16 mouse cellular contexts compared by ENCODE assay signal in genomic region chr10:84584451-84585293, GRCm38 (mm10). TPM values are rescaled to one million over a fixed set of nuclear protein-coding genes. Genes with fewer than 3 reads are reported as not detected.
DNase-seq lines count a peak whose midpoint lies in the region; ATAC-seq and TF ChIP-seq lines count a peak whose summit lies in the region.
"Had no signal": no experiment of that assay in that cellular context is flagged by ENCODE, and none has a peak within 500 bp of the region (broad histone marks: within the 10 kb centered on the region; RNA-seq: fewer than 3 reads in every experiment).

No protein-coding gene starts in this region.

- no peak overlapping the region for H3K4me3 ChIP-seq in thymus, adult 2 months (ENCODE audit: control insufficient read depth, insufficient read depth, low read length)
- H3K4me3 ChIP-seq: embryonic facial prominence, embryonic 15.5 days; limb, embryonic 13.5 days; megakaryocyte, embryonic 14.5 days; neural tube, embryonic 13.5 days had no signal

- TF ChIP-seq CTCF in thymus, adult 2 months (IDR thresholded peaks at IDR 0.05; ENCODE audit: borderline replicate concordance, control insufficient read depth, extremely low read depth, insufficient read depth, low read length, poor library complexity) = no peak

- H3K4me1 ChIP-seq in thymus, adult 2 months (replicated peaks; ENCODE audit: control insufficient read depth, insufficient read depth, low read length) = peaks cover 9% of the 10 kb centered on the region
- H3K4me1 ChIP-seq: embryonic facial prominence, embryonic 15.5 days; neural tube, embryonic 13.5 days had no signal

- WGBS in thymus, adult 2 months = 72% methylated on average over 11 of the region's 11 CpGs

- no peak for TF ChIP-seq POLR2A in thymus, adult 2 months (IDR thresholded peaks at IDR 0.05; ENCODE audit: control insufficient read depth, extremely low read depth, insufficient read depth, low read length, poor library complexity)

- no peak overlapping the region for H3K27ac ChIP-seq in thymus, adult 2 months (ENCODE audit: control insufficient read depth, insufficient read depth, low read length)
- H3K27ac ChIP-seq: embryonic facial prominence, embryonic 15.5 days; limb, embryonic 13.5 days; neural tube, embryonic 13.5 days had no signal

- H3K36me3 ChIP-seq in thymus, adult 2 months (ENCODE audit: control insufficient read depth, insufficient read depth, low read length) = peaks cover 16% of the 10 kb centered on the region
- H3K36me3 ChIP-seq: embryonic facial prominence, embryonic 15.5 days; limb, embryonic 13.5 days had no signal

- peak; percentile 11 for DNase-seq in adrenal gland, postnatal 10 days
- no peak for DNase-seq in adrenal gland, adult 8-10 months
- DNase-seq in thymus, postnatal 14 days = peak; percentile 27
- no peak for DNase-seq in thymus, adult 2 months
- DNase-seq in right cerebral cortex, adult 2 months (ENCODE audit: low spot score in 2 of 2) = no peak
- DNase-seq in layer of hippocampus, postnatal 25 days (ENCODE audit: extremely low spot score in 1 of 2, low spot score in 1 of 2) = no peak
- DNase-seq in spleen, adult 12 weeks (ENCODE audit: low spot score) = no peak
- DNase-seq: adrenal gland, postnatal 25 days; cerebellum, adult 9-10 months; gastrocnemius, postnatal 10 days; layer of hippocampus, adult 9-11 months had no signal

- H3K27me3 ChIP-seq in thymus, adult 2 months (ENCODE audit: control insufficient read depth, insufficient read depth, low read length) = no peaks in the 10 kb centered on the region
- H3K27me3 ChIP-seq: embryonic facial prominence, embryonic 15.5 days; limb, embryonic 13.5 days; neural tube, embryonic 13.5 days had no signal

- peak; percentile 69 to 71; a peak in 3 of 4 replicates for ATAC-seq in hematopoietic stem cell, adult 5-6 weeks (replicated peaks in 1 of 2; ENCODE audit: insufficient read depth in 1 of 2, low FRiP score in 2 of 2, low TSS enrichment in 1 of 2, low read depth in 1 of 2, poor library complexity in 2 of 2, severe bottlenecking in 2 of 2)

RNA-seq across cellular contexts. Expression of gene Tcp11l2, which starts 8.2 kb away (rescaled TPM):
- 10 to 100 TPM; 47.4 to 47.9 TPM for total RNA-seq in adrenal gland, postnatal 10 days (2021)
- total RNA-seq in adrenal gland, adult 8-10 months (2022) = 10 to 100 TPM; 45.8 to 51.1 (median 48.8) TPM
- 99.2 and 139 TPM in 2 replicates for polyA plus RNA-seq in thymus, adult 2 months (2012; rRNA removed)
- 21.7 and 24.8 TPM in 2 replicates for total RNA-seq in hematopoietic stem cell, adult 5-6 weeks (2017)
- total RNA-seq in layer of hippocampus, postnatal 25 days (2021) = 10 to 100 TPM; 27.0 to 28.1 TPM

RNA-seq across cellular contexts. Expression of gene Polr3b, which starts 37.4 kb away (rescaled TPM):
- total RNA-seq in adrenal gland, postnatal 10 days (2021) = 10 to 100 TPM; 22.4 to 26.8 TPM
- total RNA-seq in adrenal gland, adult 8-10 months (2022) = 10 to 100 TPM; 27.4 to 32.3 (median 31.2) TPM
- polyA plus RNA-seq in thymus, adult 2 months (2012; rRNA removed) = 6.5 and 6.6 TPM in 2 replicates
- total RNA-seq in hematopoietic stem cell, adult 5-6 weeks (2017) = 26.5 and 33.6 TPM in 2 replicates
- 10 to 100 TPM; 15.6 to 15.7 TPM for total RNA-seq in layer of hippocampus, postnatal 25 days (2021)

RNA-seq across cellular contexts. Expression of gene Ckap4, which starts 50.8 kb away (rescaled TPM):
- 10 to 100 TPM; 62.1 to 65.7 TPM for total RNA-seq in adrenal gland, postnatal 10 days (2021)
- 10 to 100 TPM; 27.5 to 33.1 (median 29.3) TPM for total RNA-seq in adrenal gland, adult 8-10 months (2022)
- polyA plus RNA-seq in thymus, adult 2 months (2012; rRNA removed) = 8.0 and 8.2 TPM in 2 replicates
- total RNA-seq in hematopoietic stem cell, adult 5-6 weeks (2017) = 30.3 and 46.7 TPM in 2 replicates
- 10 to 100 TPM; 19.2 to 21.9 TPM for total RNA-seq in layer of hippocampus, postnatal 25 days (2021)

Comparison
In these comparisons a context has a peak if more than half of its experiments do, and no peak if none do; other contexts are left out.
1. DNase-seq: peak in adrenal gland, postnatal 10 days (single experiment) and thymus, postnatal 14 days (single experiment); none in adrenal gland, adult 8-10 months (single experiment), thymus, adult 2 months (single experiment), right cerebral cortex, adult 2 months (0 of 2), layer of hippocampus, postnatal 25 days (0 of 2) and spleen, adult 12 weeks (single experiment).